Mouse (Mus musculus) C2C12 (cell line): ENCODE measurements around the gene Ganc. TPM values are rescaled to one million over a fixed set of nuclear protein-coding genes. Genes with fewer than 3 reads are reported as not detected.

Experiments
- H3K27me3 ChIP-seq: one replicate; pipeline ENCODE4 v1.6.1; 2011; ENCODE audit not compliant: control insufficient read depth, insufficient read depth, insufficient read length
- H3K36me3 ChIP-seq: one replicate; pipeline ENCODE4 v1.6.1; 2011; ENCODE audit not compliant: control insufficient read depth, insufficient read depth
- H3K4me3 ChIP-seq: one replicate; pipeline ENCODE4 v1.5.1; 2011; ENCODE audit warnings: mild to moderate bottlenecking, control low read depth; ENCODE audit not compliant: poor library complexity, insufficient read depth, severe bottlenecking
- H3K79me2 ChIP-seq: one replicate; pipeline ENCODE4 v1.6.1; 2011; ENCODE audit not compliant: control insufficient read depth, insufficient read depth
- H3K79me3 ChIP-seq: one replicate; pipeline ENCODE4 v1.6.1; 2011; ENCODE audit warnings: low read depth, control low read depth
- H3ac ChIP-seq: one replicate; pipeline ENCODE3; 2011; ENCODE audit warnings: low read depth; ENCODE audit not compliant: control insufficient read depth, insufficient read length
- CEBPB ChIP-seq: IDR thresholded peaks from one replicate; pipeline ENCODE4 v1.6.1; 2011; ENCODE audit warnings: low read depth, mild to moderate bottlenecking, control low read depth, moderate library complexity
- CTCF ChIP-seq: IDR thresholded peaks from one replicate; pipeline ENCODE4 v1.5.1; 2011; ENCODE audit not compliant: control insufficient read depth, insufficient read depth, insufficient read length
- FOSL1 ChIP-seq: IDR thresholded peaks from one replicate; pipeline ENCODE4 v1.8.0; 2011; ENCODE audit warnings: mild to moderate bottlenecking, low read length; ENCODE audit not compliant: poor library complexity, insufficient read depth, severe bottlenecking
- MAX ChIP-seq: IDR thresholded peaks from one replicate; pipeline ENCODE4 v1.6.1; 2011; ENCODE audit warnings: mild to moderate bottlenecking, control low read depth
- MYOD1 ChIP-seq: IDR thresholded peaks from one replicate; pipeline ENCODE4 v1.6.1; 2011; ENCODE audit warnings: low read depth; ENCODE audit not compliant: control insufficient read depth, insufficient read length
- MYOG ChIP-seq: IDR thresholded peaks from one replicate; pipeline ENCODE4 v1.6.1; 2011; ENCODE audit not compliant: control insufficient read depth, insufficient read length; ENCODE audit errors: extremely low read depth
- USF1 ChIP-seq: IDR thresholded peaks from one replicate; pipeline ENCODE4 v1.6.1; 2011; ENCODE audit warnings: low read depth, mild to moderate bottlenecking, control low read depth, moderate library complexity
- polyA plus RNA-seq: library from polyadenylated mRNA; unstranded; fragments of >200 nt; fragmentation: generic; extraction: Trizol; gene quantifications from one replicate; pipeline ENCODE4 v1.2.1, GENCODE M21; 2012; ENCODE audit warnings: missing spikeins

Ganc gene
- polyA plus RNA-seq, 1 experiment = 2.3 TPM

DNA sequence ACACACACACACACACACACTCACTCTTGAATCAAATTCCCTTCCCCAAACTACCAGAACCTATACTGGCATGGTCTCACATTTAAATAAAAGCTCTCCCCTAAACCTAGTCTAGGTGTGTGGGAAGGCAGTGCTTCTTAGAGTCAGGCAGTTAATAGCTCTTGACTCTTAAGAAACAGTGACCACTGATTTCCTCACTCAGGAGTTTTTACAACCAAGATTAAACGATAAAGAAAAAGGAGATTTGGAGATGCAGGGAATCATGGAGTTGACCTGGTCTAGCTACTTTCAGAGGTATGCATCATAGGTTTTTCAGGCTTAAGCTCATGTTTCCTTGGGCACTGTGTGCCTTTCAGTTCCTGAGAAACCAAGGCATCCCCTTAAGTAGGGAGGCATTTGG is 17.4 kb upstream of the Ganc start:
- peaks cover 2% of the 10 kb centered on the region for H3K79me3 ChIP-seq
- H3K36me3 ChIP-seq = peaks cover 66% of the 10 kb centered on the region
- H3K4me3 ChIP-seq = no peak overlapping the region
- no peak overlapping the region for H3ac ChIP-seq
- no peaks in the 10 kb centered on the region for H3K27me3 ChIP-seq
- TF ChIP-seq USF1 = no peak
- no peak for TF ChIP-seq FOSL1
- TF ChIP-seq CEBPB = no peak
- TF ChIP-seq MYOD1 = no peak
- no peak for TF ChIP-seq CTCF
- TF ChIP-seq MAX = no peak
- no peak for TF ChIP-seq MYOG
- H3K79me2 ChIP-seq = no peaks in the 10 kb centered on the region

- peaks cover 71% of the 10 kb centered on the region for H3K36me3 ChIP-seq
- H3K27me3 ChIP-seq = no peaks in the 10 kb centered on the region
Measured at GRCm38 (mm10) chr2:120387291-120387690, 16.4 kb upstream of the Ganc start.

DNA sequence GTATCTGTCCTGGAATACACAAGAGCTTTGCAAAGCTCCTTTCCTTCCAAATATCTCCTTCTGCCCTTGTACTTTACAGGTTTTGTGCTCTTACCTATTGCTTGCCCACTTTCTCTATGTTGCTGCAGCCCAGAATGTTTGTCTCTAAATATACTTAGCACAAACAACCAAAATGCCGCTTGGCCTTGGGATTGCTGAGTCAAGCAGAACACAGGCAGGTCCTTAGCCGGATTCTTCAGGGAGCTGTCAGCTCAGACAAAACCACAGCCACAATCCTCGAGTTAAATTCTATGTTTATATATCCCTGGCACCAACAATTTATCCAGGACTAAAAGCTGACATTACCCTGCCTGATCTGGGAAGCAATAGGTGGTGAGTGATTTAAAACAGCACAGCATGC is 14.3 kb upstream of the Ganc start:
- Histone ChIP-seq H3ac (no peak overlapping the region), H3K36me3 (peaks cover 83% of the 10 kb centered on the region), H3K79me2 (no peaks in the 10 kb centered on the region), H3K27me3 (no peaks in the 10 kb centered on the region), H3K79me3 (no peaks in the 10 kb centered on the region), H3K4me3 (no peak overlapping the region)
- TF ChIP-seq USF1 (no peak), CTCF (no peak), MAX (no peak), CEBPB (no peak), MYOG (no peak), MYOD1 (no peak), FOSL1 (no peak)

More at GRCm38 (mm10) chr2:120387291-120387690, 16.4 kb upstream of the Ganc start:
- Histone ChIP-seq H3K79me3 (no peaks in the 10 kb centered on the region), H3ac (no peak overlapping the region), H3K79me2 (no peaks in the 10 kb centered on the region), H3K4me3 (no peak overlapping the region)
- no peak for TF ChIP-seq MYOD1
- TF ChIP-seq CTCF = no peak
- TF ChIP-seq FOSL1 = no peak
- no peak for TF ChIP-seq USF1
- TF ChIP-seq MAX = no peak
- TF ChIP-seq MYOG = no peak
- TF ChIP-seq CEBPB = no peak

DNA sequence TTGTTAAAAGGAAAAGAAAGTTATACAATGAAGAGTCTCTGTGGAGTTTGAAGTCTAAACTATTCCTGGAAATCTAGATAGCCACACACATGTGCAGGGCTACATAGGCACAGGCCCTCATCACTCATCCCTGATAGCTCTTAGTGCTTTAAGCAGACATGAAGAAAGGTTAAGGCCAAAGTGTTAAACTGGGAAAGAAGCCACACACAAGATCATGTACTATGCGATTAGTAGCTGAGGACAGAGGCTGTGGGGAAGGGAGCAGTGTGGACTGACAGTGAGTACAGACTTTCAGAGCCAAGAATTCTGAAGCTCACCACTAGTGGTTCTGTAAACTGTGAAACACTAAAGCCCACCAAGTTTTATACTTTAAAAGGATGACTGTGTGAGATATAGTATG is 12.8 kb upstream of the Ganc start:
- Histone ChIP-seq H3K4me3 (no peak overlapping the region), H3ac (no peak overlapping the region), H3K79me3 (peaks cover 2% of the 10 kb centered on the region), H3K79me2 (no peaks in the 10 kb centered on the region), H3K27me3 (no peaks in the 10 kb centered on the region), H3K36me3 (peaks cover 83% of the 10 kb centered on the region)
- TF ChIP-seq CEBPB (no peak), USF1 (no peak), MAX (no peak), CTCF (no peak), MYOD1 (no peak), FOSL1 (no peak)

DNA sequence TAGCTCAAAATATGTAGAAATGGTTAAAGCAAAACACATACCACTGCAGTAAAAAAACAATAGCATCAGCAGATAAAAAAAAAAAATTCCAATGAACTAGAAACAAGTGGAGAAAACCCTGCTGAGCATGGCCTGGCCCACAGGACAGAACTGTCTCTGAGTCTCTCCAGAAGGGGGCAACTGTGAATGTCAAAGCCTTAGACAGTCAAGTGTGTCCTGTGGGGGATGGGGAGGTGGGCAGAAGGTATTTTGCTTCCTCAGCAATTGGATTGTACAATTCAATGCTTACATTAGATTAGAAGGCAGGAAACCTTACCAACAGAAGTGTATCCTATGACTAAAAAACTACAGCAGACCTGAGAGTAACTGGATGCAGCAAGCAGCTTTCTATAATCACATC is 11.3 kb upstream of the Ganc start:
- Histone ChIP-seq H3K79me3 (peaks cover 4% of the 10 kb centered on the region), H3ac (no peak overlapping the region), H3K36me3 (peaks cover 88% of the 10 kb centered on the region), H3K79me2 (no peaks in the 10 kb centered on the region), H3K4me3 (no peak overlapping the region), H3K27me3 (no peaks in the 10 kb centered on the region)
- no peak for TF ChIP-seq CEBPB
- no peak for TF ChIP-seq FOSL1
- no peak for TF ChIP-seq MAX
- TF ChIP-seq USF1 = no peak
- no peak for TF ChIP-seq MYOG
- no peak for TF ChIP-seq MYOD1
- no peak for TF ChIP-seq CTCF

DNA sequence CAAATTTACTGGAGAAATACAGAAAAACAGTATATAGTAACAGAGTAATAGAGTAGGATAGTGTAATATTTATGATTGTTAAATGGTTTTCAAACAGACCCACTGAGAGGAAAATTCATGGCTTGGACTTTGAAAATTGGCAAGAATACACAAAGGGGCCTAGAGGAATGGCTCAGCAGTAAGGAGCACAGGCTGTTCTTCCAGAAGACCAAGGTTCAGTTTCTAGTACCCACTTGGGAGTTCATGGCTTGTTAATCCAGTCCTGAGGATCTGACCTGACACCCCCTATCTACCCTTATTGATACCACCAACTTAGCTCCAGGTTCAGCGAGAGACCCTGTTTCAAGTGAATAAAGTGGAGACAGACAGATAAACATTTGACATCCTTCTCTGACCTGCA is 5.7 kb upstream of the Ganc start:
- H3K4me3 ChIP-seq = no peak overlapping the region
- H3K79me2 ChIP-seq = peaks cover 53% of the 10 kb centered on the region
- H3K27me3 ChIP-seq = no peaks in the 10 kb centered on the region
- H3K79me3 ChIP-seq = peaks cover 44% of the 10 kb centered on the region
- no peak overlapping the region for H3ac ChIP-seq
- TF ChIP-seq CTCF = no peak
- peaks cover 56% of the 10 kb centered on the region for H3K36me3 ChIP-seq
